Mouse (Mus musculus) intestine, embryonic 14.5 days (tissue): ENCODE measurements around the gene Gramd1b. TPM values are rescaled to one million over a fixed set of nuclear protein-coding genes. Genes with fewer than 3 reads are reported as not detected.

Source experiments
- ATAC-seq: fragments of 200-750 bp; cut with Nextera tagmentation; replicated peaks from 2 replicates; pipeline ENCODE4 v1.8.0; 2017; ENCODE audit warnings: low read depth, moderate number of reproducible peaks, moderate TSS enrichment, moderate library complexity; ENCODE audit not compliant: low FRiP score, low TSS enrichment
- DNase-seq: peaks from one replicate; pipeline ENCODE4 v3.0.0-alpha.2; 2018; ENCODE audit warnings: low spot score
- H3K27ac ChIP-seq: fragments of 300-500 bp; sonication (generic); 2 replicates; pipeline ENCODE4 v1.5.1; 2014; ENCODE audit warnings: low read depth, mild to moderate bottlenecking, control low read depth
- H3K27me3 ChIP-seq: fragments of 300-500 bp; sonication (generic); replicated peaks from 2 replicates; pipeline ENCODE4 v1.6.1; 2014; ENCODE audit warnings: low read length, control low read depth; ENCODE audit not compliant: control insufficient read depth, insufficient read depth
- H3K36me3 ChIP-seq: fragments of 300-500 bp; sonication (generic); 2 replicates; pipeline ENCODE4 v1.6.1; 2014; ENCODE audit warnings: low read length, control low read depth; ENCODE audit not compliant: control insufficient read depth, insufficient read depth
- H3K4me1 ChIP-seq: fragments of 300-500 bp; sonication (generic); replicated peaks from 2 replicates; pipeline ENCODE4 v1.6.1; 2014; ENCODE audit warnings: low read length, control low read depth, mixed read lengths; ENCODE audit not compliant: control insufficient read depth, insufficient read depth
- H3K4me2 ChIP-seq: fragments of 300-500 bp; sonication (generic); 2 replicates; pipeline ENCODE4 v1.6.1; 2014; ENCODE audit warnings: low read length
- H3K4me3 ChIP-seq: fragments of 300-500 bp; sonication (generic); 2 replicates; pipeline ENCODE4 v1.5.1; 2014; ENCODE audit warnings: low read depth, low read length, control low read depth, mixed read lengths
- H3K9ac ChIP-seq: fragments of 300-500 bp; sonication (generic); 2 replicates; pipeline ENCODE4 v1.6.1; 2014; ENCODE audit warnings: mild to moderate bottlenecking, low read length
- H3K9me3 ChIP-seq: fragments of 300-500 bp; sonication (generic); 2 replicates; pipeline ENCODE4 v1.6.1; 2016; ENCODE audit warnings: low read length, control low read depth; ENCODE audit not compliant: control insufficient read depth
- WGBS: fragments of 180-500 bp; shearing (Covaris S2); extraction: QIAGEN DNeasy Blood & Tissue Kit; methylation state at CpG from one replicate; pipeline ENCODE4 v1.1.7; 2014; 5-methylcytosine and 5-hydroxymethylcytosine counted together
- polyA plus RNA-seq: library from polyadenylated mRNA; unstranded; fragments of >200 nt; fragmentation: Nextera tagmentation; extraction: Ambion mirVana; gene quantifications from 2 replicates; pipeline ENCODE4 v1.2.1, GENCODE M21; 2014

The Gramd1b gene
- polyA plus RNA-seq, 1 experiment from 2014 or later = 3.5 TPM

- 89% methylated on average over 4 of the region's 4 CpGs for WGBS
- Histone ChIP-seq H3K36me3 (0 out of 2 replicates have a peak, but pooled peaks cover 3% of the 10 kb centered on the region), H3K27me3 (no peaks in the 10 kb centered on the region), H3K9ac (no peak overlapping the region), H3K4me1 (no peaks in the 10 kb centered on the region), H3K4me2 (no peak overlapping the region), H3K4me3 (no peak overlapping the region), H3K27ac (no peak overlapping the region), H3K9me3 (no peaks in the 10 kb centered on the region)
- no peak for ATAC-seq
- no peak for DNase-seq
Observed at GRCm38 (mm10) chr9:40292475-40292874, 238.7 kb downstream of the Gramd1b start.

- no peak for ATAC-seq
- Histone ChIP-seq H3K9me3 (no peaks in the 10 kb centered on the region), H3K27ac (no peak overlapping the region), H3K36me3 (no peaks in the 10 kb centered on the region), H3K27me3 (no peaks in the 10 kb centered on the region), H3K9ac (no peak overlapping the region), H3K4me3 (no peak overlapping the region), H3K4me1 (no peaks in the 10 kb centered on the region), H3K4me2 (no peak overlapping the region)
- DNase-seq = no peak
- WGBS = 89% methylated on average over 7 of the region's 7 CpGs
Observed at GRCm38 (mm10) chr9:40282968-40283367, 248.2 kb downstream of the Gramd1b start.

GRCm38 (mm10) chr9:40279438-40279837, 251.7 kb downstream of the Gramd1b start:
- Histone ChIP-seq H3K9me3 (no peaks in the 10 kb centered on the region), H3K4me1 (no peaks in the 10 kb centered on the region), H3K27ac (no peak overlapping the region), H3K4me3 (no peak overlapping the region), H3K9ac (no peak overlapping the region), H3K27me3 (no peaks in the 10 kb centered on the region), H3K4me2 (no peak overlapping the region), H3K36me3 (no peaks in the 10 kb centered on the region)
- DNase-seq (no peak), ATAC-seq (no peak)
- 92% methylated on average over 7 of the region's 7 CpGs for WGBS

- H3K9ac ChIP-seq = no peak overlapping the region
- 80% methylated on average over 3 of the region's 3 CpGs for whole genome bisulfite sequencing
- H3K4me1 ChIP-seq = no peaks in the 10 kb centered on the region
- H3K27me3 ChIP-seq = no peaks in the 10 kb centered on the region
- no peak overlapping the region for H3K27ac ChIP-seq
- no peak overlapping the region for H3K4me3 ChIP-seq
- DNase-seq (no peak), ATAC-seq (no peak)
- no peaks in the 10 kb centered on the region for H3K9me3 ChIP-seq
- no peaks in the 10 kb centered on the region for H3K36me3 ChIP-seq
- no peak overlapping the region for H3K4me2 ChIP-seq
Observed at GRCm38 (mm10) chr9:40277671-40278070, 253.5 kb downstream of the Gramd1b start.

GRCm38 (mm10) chr9:40275904-40276303, 255.3 kb downstream of the Gramd1b start:
- no peaks in the 10 kb centered on the region for H3K36me3 ChIP-seq
- DNase-seq (no peak), ATAC-seq (no peak)
- no peaks in the 10 kb centered on the region for H3K9me3 ChIP-seq
- 89% methylated on average over 5 of the region's 5 CpGs for WGBS
- H3K4me3 ChIP-seq = no peak overlapping the region
- H3K4me1 ChIP-seq = no peaks in the 10 kb centered on the region
- H3K9ac ChIP-seq = no peak overlapping the region
- no peak overlapping the region for H3K27ac ChIP-seq
- H3K27me3 ChIP-seq = no peaks in the 10 kb centered on the region
- H3K4me2 ChIP-seq = no peak overlapping the region

GRCm38 (mm10) chr9:40272822-40273221, 258.4 kb downstream of the Gramd1b start:
- no peak for DNase-seq
- no peak overlapping the region for H3K9ac ChIP-seq
- no peaks in the 10 kb centered on the region for H3K9me3 ChIP-seq
- WGBS = 83% methylated on average over 7 of the region's 7 CpGs
- no peaks in the 10 kb centered on the region for H3K36me3 ChIP-seq
- H3K27me3 ChIP-seq = peaks cover 19% of the 10 kb centered on the region
- H3K4me1 ChIP-seq = no peaks in the 10 kb centered on the region; the same call in none of the 2 replicates
- no peak overlapping the region for H3K4me3 ChIP-seq
- no peak overlapping the region for H3K4me2 ChIP-seq
- no peak overlapping the region for H3K27ac ChIP-seq
- ATAC-seq = no peak

GRCm38 (mm10) chr9:40271075-40271474, 260.1 kb downstream of the Gramd1b start:
- Histone ChIP-seq H3K4me1 (no peaks in the 10 kb centered on the region; the same call in none of the 2 replicates), H3K4me3 (no peak overlapping the region), H3K9me3 (no peaks in the 10 kb centered on the region), H3K36me3 (no peaks in the 10 kb centered on the region), H3K4me2 (no peak overlapping the region), H3K27ac (no peak overlapping the region), H3K9ac (no peak overlapping the region), H3K27me3 (peaks cover 19% of the 10 kb centered on the region)
- ATAC-seq (no peak), DNase-seq (no peak)
- WGBS = 77% methylated on average over 3 of the region's 3 CpGs

- peak overlapping the region; percentile 52; the same call in 1 of the 2 replicates for H3K4me2 ChIP-seq
- no peak overlapping the region for H3K9ac ChIP-seq
- H3K36me3 ChIP-seq = no peaks in the 10 kb centered on the region
- H3K27me3 ChIP-seq = peaks cover 19% of the 10 kb centered on the region
- H3K27ac ChIP-seq = no peak overlapping the region
- 20% methylated on average over 8 of the region's 8 CpGs for WGBS
- no peaks in the 10 kb centered on the region; the same call in none of the 2 replicates for H3K4me1 ChIP-seq
- H3K4me3 ChIP-seq = no peak overlapping the region
- DNase-seq = no peak
- no peak for ATAC-seq
- H3K9me3 ChIP-seq = no peaks in the 10 kb centered on the region
Observed at GRCm38 (mm10) chr9:40269880-40270279, 261.3 kb downstream of the Gramd1b start.

- Histone ChIP-seq H3K27me3 (peaks cover 19% of the 10 kb centered on the region), H3K4me1 (no peaks in the 10 kb centered on the region; the same call in none of the 2 replicates), H3K36me3 (no peaks in the 10 kb centered on the region), H3K9ac (no peak within 1 kb of the TSS), H3K9me3 (no peaks in the 10 kb centered on the region), H3K4me2 (peak within 1 kb of the TSS; percentile 52), H3K4me3 (peak within 1 kb of the TSS; percentile 25), H3K27ac (no peak within 1 kb of the TSS)
- 2% methylated on average over 40 of the region's 42 CpGs for WGBS
- DNase-seq = peak; percentile 85
- peak; percentile 63 for ATAC-seq
Observed at GRCm38 (mm10) chr9:40269103-40269861, 261.9 kb downstream of the Gramd1b start, which contains the start of gene Scn3b. Gene Scn3b, plus strand, starts transcription at chr9:40269217.
